Mouse (Mus musculus): ENCODE measurements around the gene Pten. TPM values are rescaled to one million over a fixed set of nuclear protein-coding genes. Genes with fewer than 3 reads are reported as not detected.
"Not testable (repeated sequence)": the region's sequence is repeated elsewhere in the genome, so short reads cannot be mapped to it uniquely, and the experiment has no call there.

Gene Pten
- total and polyA plus RNA-seq, 3 experiments, result 31.4 to 134 (median 105) TPM

GRCm38 (mm10) chr19:32818759-32819158 is 61.5 kb downstream of the Pten start:
- no peak for ATAC-seq (ENCODE audit: extremely low read depth, insufficient number of reproducible peaks, low FRiP score, poor library complexity, severe bottlenecking)
- Histone ChIP-seq H3K9me3 (replicated peaks) (no peaks in the 10 kb centered on the region), H3K4me3 (ENCODE audit: low read depth, low read length) (no peak overlapping the region), H3K36me3 (replicated peaks) (peaks cover 49% of the 10 kb centered on the region), H3K4me1 (ENCODE audit: insufficient read depth, low read depth, low read length) (peaks cover 6% of the 10 kb centered on the region; the same call in 1 of the 2 replicates), H3K27me3 (ENCODE audit: insufficient read depth, low read length) (no peaks in the 10 kb centered on the region)
- TF ChIP-seq GATA2 (IDR thresholded peaks at IDR 0.05; ENCODE audit: borderline replicate concordance, low read depth, low read length) (no peak), GATA1 (IDR thresholded peaks at IDR 0.05; ENCODE audit: borderline replicate concordance, low read length) (no peak), POLR2AphosphoS5 (IDR thresholded peaks at IDR 0.05; ENCODE audit: insufficient replicate concordance, low read depth, low read length) (no peak), CTCF (IDR thresholded peaks at IDR 0.05; ENCODE audit: low read depth, low read length) (no peak), TAL1 (conservative IDR thresholded peaks at IDR 0.05; ENCODE audit: low read depth, low read length) (no peak)
- no peak for DNase-seq (ENCODE audit: low spot score)

- not testable (repeated sequence) for DNase-seq (ENCODE audit: low spot score); H3K9me3 ChIP-seq (replicated peaks); H3K4me3 ChIP-seq (ENCODE audit: low read depth, low read length); H3K27me3 ChIP-seq (ENCODE audit: insufficient read depth, low read length); ATAC-seq (ENCODE audit: extremely low read depth, insufficient number of reproducible peaks, low FRiP score, poor library complexity, severe bottlenecking)
- Histone ChIP-seq H3K36me3 (replicated peaks) (peaks cover 32% of the 10 kb centered on the region), H3K4me1 (ENCODE audit: insufficient read depth, low read depth, low read length) (peaks cover 17% of the 10 kb centered on the region)
Observed at GRCm38 (mm10) chr19:32822959-32823358, 65.7 kb downstream of the Pten start.

GRCm38 (mm10) chr19:32826616-32827015 is 69.3 kb downstream of the Pten start:
- Histone ChIP-seq H3K9me3 (replicated peaks) (no peaks in the 10 kb centered on the region), H3K36me3 (replicated peaks) (peaks cover 11% of the 10 kb centered on the region), H3K4me1 (ENCODE audit: insufficient read depth, low read depth, low read length) (peaks cover 17% of the 10 kb centered on the region), H3K27me3 (ENCODE audit: insufficient read depth, low read length) (no peaks in the 10 kb centered on the region), H3K4me3 (ENCODE audit: low read depth, low read length) (no peak overlapping the region)
- TF ChIP-seq CTCF (IDR thresholded peaks at IDR 0.05; ENCODE audit: low read depth, low read length), result no peak
- no peak for TF ChIP-seq POLR2AphosphoS5 (IDR thresholded peaks at IDR 0.05; ENCODE audit: insufficient replicate concordance, low read depth, low read length)
- no peak for TF ChIP-seq GATA1 (IDR thresholded peaks at IDR 0.05; ENCODE audit: borderline replicate concordance, low read length)
- ATAC-seq (ENCODE audit: extremely low read depth, insufficient number of reproducible peaks, low FRiP score, poor library complexity, severe bottlenecking) (no peak), DNase-seq (ENCODE audit: low spot score) (no peak)

GRCm38 (mm10) chr19:32829871-32830270 is 72.6 kb downstream of the Pten start:
- Histone ChIP-seq H3K9me3 (replicated peaks) (no peaks in the 10 kb centered on the region), H3K27me3 (ENCODE audit: insufficient read depth, low read length) (no peaks in the 10 kb centered on the region), H3K4me3 (ENCODE audit: low read depth, low read length) (no peak overlapping the region), H3K4me1 (ENCODE audit: insufficient read depth, low read depth, low read length) (peaks cover 5% of the 10 kb centered on the region; the same call in 1 of the 2 replicates), H3K36me3 (replicated peaks) (peaks cover 11% of the 10 kb centered on the region)
- DNase-seq (ENCODE audit: low spot score), result no peak
- no peak for ATAC-seq (ENCODE audit: extremely low read depth, insufficient number of reproducible peaks, low FRiP score, poor library complexity, severe bottlenecking)
- TF ChIP-seq GATA1 (IDR thresholded peaks at IDR 0.05; ENCODE audit: borderline replicate concordance, low read length) (no peak), POLR2AphosphoS5 (IDR thresholded peaks at IDR 0.05; ENCODE audit: insufficient replicate concordance, low read depth, low read length) (no peak), GATA2 (IDR thresholded peaks at IDR 0.05; ENCODE audit: borderline replicate concordance, low read depth, low read length) (no peak), TAL1 (conservative IDR thresholded peaks at IDR 0.05; ENCODE audit: low read depth, low read length) (no peak), CTCF (IDR thresholded peaks at IDR 0.05; ENCODE audit: low read depth, low read length) (no peak)

- no peaks in the 10 kb centered on the region for H3K9me3 ChIP-seq (replicated peaks)
- no peak for TF ChIP-seq TAL1 (conservative IDR thresholded peaks at IDR 0.05; ENCODE audit: low read depth, low read length)
- TF ChIP-seq POLR2AphosphoS5 (IDR thresholded peaks at IDR 0.05; ENCODE audit: insufficient replicate concordance, low read depth, low read length), result no peak
- TF ChIP-seq GATA2 (IDR thresholded peaks at IDR 0.05; ENCODE audit: borderline replicate concordance, low read depth, low read length), result no peak
- no peak for TF ChIP-seq CTCF (IDR thresholded peaks at IDR 0.05; ENCODE audit: low read depth, low read length)
- TF ChIP-seq GATA1 (IDR thresholded peaks at IDR 0.05; ENCODE audit: borderline replicate concordance, low read length), result no peak
- H3K36me3 ChIP-seq (replicated peaks), result peaks cover 9% of the 10 kb centered on the region
- H3K4me3 ChIP-seq (ENCODE audit: low read depth, low read length), result no peak overlapping the region
- no peak for DNase-seq (ENCODE audit: low spot score)
- ATAC-seq (ENCODE audit: extremely low read depth, insufficient number of reproducible peaks, low FRiP score, poor library complexity, severe bottlenecking), result no peak
- H3K4me1 ChIP-seq (ENCODE audit: insufficient read depth, low read depth, low read length), result peaks cover 3% of the 10 kb centered on the region; the same call in 1 of the 2 replicates
- no peaks in the 10 kb centered on the region for H3K27me3 ChIP-seq (ENCODE audit: insufficient read depth, low read length)
Observed at GRCm38 (mm10) chr19:32831286-32831685, 74.0 kb downstream of the Pten start.

GRCm38 (mm10) chr19:32840491-32840890 is 83.2 kb downstream of the Pten start:
- DNase-seq (ENCODE audit: low spot score) (no peak), ATAC-seq (ENCODE audit: extremely low read depth, insufficient number of reproducible peaks, low FRiP score, poor library complexity, severe bottlenecking) (no peak)
- Histone ChIP-seq H3K4me1 (ENCODE audit: insufficient read depth, low read depth, low read length) (peaks cover 3% of the 10 kb centered on the region; the same call in 1 of the 2 replicates), H3K27me3 (ENCODE audit: insufficient read depth, low read length) (no peaks in the 10 kb centered on the region), H3K9me3 (replicated peaks) (no peaks in the 10 kb centered on the region), H3K4me3 (ENCODE audit: low read depth, low read length) (no peak overlapping the region), H3K36me3 (replicated peaks) (no peaks in the 10 kb centered on the region)
- TF ChIP-seq GATA2 (IDR thresholded peaks at IDR 0.05; ENCODE audit: borderline replicate concordance, low read depth, low read length), result no peak
- TF ChIP-seq POLR2AphosphoS5 (IDR thresholded peaks at IDR 0.05; ENCODE audit: insufficient replicate concordance, low read depth, low read length), result no peak
- no peak for TF ChIP-seq TAL1 (conservative IDR thresholded peaks at IDR 0.05; ENCODE audit: low read depth, low read length)
- no peak for TF ChIP-seq CTCF (IDR thresholded peaks at IDR 0.05; ENCODE audit: low read depth, low read length)
- TF ChIP-seq GATA1 (IDR thresholded peaks at IDR 0.05; ENCODE audit: borderline replicate concordance, low read length), result no peak

GRCm38 (mm10) chr19:32844486-32844885 is 87.2 kb downstream of the Pten start:
- H3K9me3 ChIP-seq (replicated peaks), result no peaks in the 10 kb centered on the region
- peaks cover 15% of the 10 kb centered on the region for H3K4me1 ChIP-seq (ENCODE audit: insufficient read depth, low read depth, low read length)
- ATAC-seq (ENCODE audit: extremely low read depth, insufficient number of reproducible peaks, low FRiP score, poor library complexity, severe bottlenecking) (no peak), DNase-seq (ENCODE audit: low spot score) (no peak)
- no peak for TF ChIP-seq TAL1 (conservative IDR thresholded peaks at IDR 0.05; ENCODE audit: low read depth, low read length)
- no peak for TF ChIP-seq GATA2 (IDR thresholded peaks at IDR 0.05; ENCODE audit: borderline replicate concordance, low read depth, low read length)
- no peak for TF ChIP-seq CTCF (IDR thresholded peaks at IDR 0.05; ENCODE audit: low read depth, low read length)
- no peak for TF ChIP-seq GATA1 (IDR thresholded peaks at IDR 0.05; ENCODE audit: borderline replicate concordance, low read length)
- TF ChIP-seq POLR2AphosphoS5 (IDR thresholded peaks at IDR 0.05; ENCODE audit: insufficient replicate concordance, low read depth, low read length), result no peak
- H3K27me3 ChIP-seq (ENCODE audit: insufficient read depth, low read length), result peaks cover 7% of the 10 kb centered on the region; the same call in 1 of the 2 replicates
- no peaks in the 10 kb centered on the region for H3K36me3 ChIP-seq (replicated peaks)
- H3K4me3 ChIP-seq (ENCODE audit: low read depth, low read length), result no peak overlapping the region

Measured in G1E (cell line).